Mouse (Mus musculus) heart, postnatal 0 days (tissue): ENCODE results near the gene Qprt. TPM values are rescaled to one million over a fixed set of nuclear protein-coding genes. Genes with fewer than 3 reads are reported as not detected.

Experiments
- ATAC-seq: fragments of 200-750 bp; cut with Nextera tagmentation; 2 replicates; pipeline ENCODE4 v1.8.0; 2017; ENCODE audit warnings: low read depth, moderate number of reproducible peaks, moderate library complexity; ENCODE audit not compliant: insufficient read depth
- DNase-seq: peaks from one replicate; pipeline ENCODE4 v3.0.0-alpha.2; 2016; ENCODE audit warnings: low spot score
- H3K27ac ChIP-seq: fragments of 300-500 bp; sonication (generic); 2 replicates; pipeline ENCODE4 v1.5.1; 2014; ENCODE audit warnings: low read depth, mild to moderate bottlenecking
- H3K27me3 ChIP-seq: fragments of 300-500 bp; sonication (generic); 2 replicates; pipeline ENCODE4 v1.6.1; 2014; ENCODE audit warnings: low read length, mixed read lengths; ENCODE audit not compliant: control insufficient read depth, insufficient read depth
- H3K36me3 ChIP-seq: fragments of 300-500 bp; sonication (generic); replicated peaks from 2 replicates; pipeline ENCODE4 v1.6.1; 2014; ENCODE audit warnings: low read length, mixed read lengths; ENCODE audit not compliant: control insufficient read depth, insufficient read depth
- H3K4me1 ChIP-seq: fragments of 300-500 bp; sonication (generic); 2 replicates; pipeline ENCODE4 v1.6.1; 2014; ENCODE audit warnings: antibody characterized with exemption; ENCODE audit not compliant: control insufficient read depth, insufficient read depth
- H3K4me2 ChIP-seq: fragments of 300-500 bp; sonication (generic); 2 replicates; pipeline ENCODE4 v1.6.1; 2014; ENCODE audit warnings: low read depth, mild to moderate bottlenecking, low read length, moderate library complexity
- H3K4me3 ChIP-seq: fragments of 300-500 bp; sonication (generic); 2 replicates; pipeline ENCODE4 v1.5.1; 2014; ENCODE audit warnings: low read depth, low read length
- H3K9ac ChIP-seq: fragments of 300-500 bp; sonication (generic); replicated peaks from 2 replicates; pipeline ENCODE4 v1.6.1; 2014; ENCODE audit warnings: low read depth, low read length, mixed read lengths
- H3K9me3 ChIP-seq: fragments of 300-500 bp; sonication (generic); replicated peaks from 2 replicates; pipeline ENCODE4 v1.6.1; 2016; ENCODE audit warnings: low read length; ENCODE audit not compliant: control insufficient read depth
- CTCF ChIP-seq: IDR thresholded peaks from 2 replicates; pipeline ENCODE4 v1.5.1; 2016; ENCODE audit warnings: antibody characterized with exemption, control low read depth, low read depth
- EP300 ChIP-seq: IDR thresholded peaks from 2 replicates; pipeline ENCODE4 v1.6.1; 2016; ENCODE audit warnings: antibody characterized with exemption, low read depth
- WGBS: fragments of 180-500 bp; shearing (Covaris S2); extraction: QIAGEN DNeasy Blood & Tissue Kit; methylation state at CpG from one replicate; pipeline ENCODE4 v1.1.7; 2014; 5-methylcytosine and 5-hydroxymethylcytosine counted together
- polyA plus RNA-seq: library from polyadenylated mRNA; unstranded; fragments of >200 nt; fragmentation: Nextera tagmentation; extraction: Ambion mirVana; gene quantifications from 2 replicates; pipeline ENCODE4 v1.2.1, GENCODE M21; 2015
- total RNA-seq: library from RNA; depleted of rRNA; stranded (reverse); fragments of >200 nt; gene quantifications from 2 replicates; pipeline ENCODE4 v1.2.3, GENCODE M21; 2014; ENCODE audit warnings: low replicate concordance

Gene Qprt
- total and polyA plus RNA-seq, 2 experiments from 2014 or later: 0.42 to 1.1 TPM

DNA sequence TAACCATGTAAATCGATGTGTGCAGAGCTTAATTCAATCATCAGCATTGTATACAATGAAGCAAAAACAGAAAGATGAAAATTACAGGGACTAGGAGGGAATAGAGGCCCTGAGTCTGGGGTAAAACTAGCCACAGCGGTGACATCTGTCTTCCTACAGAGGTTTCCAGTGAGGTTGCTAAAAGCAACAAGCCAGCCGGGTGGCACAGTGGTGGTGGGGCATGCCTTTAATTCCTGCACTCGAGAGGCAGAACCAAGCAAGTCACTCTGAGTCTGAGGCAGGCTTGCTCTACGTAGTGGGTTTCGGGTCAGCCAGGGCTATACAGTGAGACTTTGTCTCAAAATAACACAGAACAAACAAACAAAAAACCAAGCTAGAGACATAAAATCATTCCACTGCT lies 19.9 kb downstream of the Qprt start:
- H3K4me1 ChIP-seq: no peaks in the 10 kb centered on the region
- H3K27me3 ChIP-seq: no peaks in the 10 kb centered on the region
- no peak overlapping the region for H3K9ac ChIP-seq
- H3K27ac ChIP-seq: no peak overlapping the region
- WGBS: 65% methylated on average over 6 of the region's 6 CpGs
- no peak for TF ChIP-seq EP300
- no peak for TF ChIP-seq CTCF
- no peak overlapping the region for H3K4me2 ChIP-seq
- DNase-seq (no peak), ATAC-seq (no peak)
- H3K9me3 ChIP-seq: no peaks in the 10 kb centered on the region
- H3K4me3 ChIP-seq: no peak overlapping the region
- H3K36me3 ChIP-seq: no peaks in the 10 kb centered on the region

GRCm38 (mm10) chr7:127101451-127102016 lies 20.5 kb downstream of the Qprt start:
- Histone ChIP-seq H3K4me2 (no peak overlapping the region), H3K27ac (no peak overlapping the region)

GRCm38 (mm10) chr7:127099528-127099927 lies 22.5 kb downstream of the Qprt start:
- no peak for ATAC-seq
- WGBS: 69% methylated on average over 4 of the region's 4 CpGs
- H3K9me3 ChIP-seq: no peaks in the 10 kb centered on the region

More at GRCm38 (mm10) chr7:127101451-127102016, 20.5 kb downstream of the Qprt start:
- TF ChIP-seq EP300 (no peak), CTCF (no peak)
- Histone ChIP-seq H3K9ac (no peak overlapping the region), H3K27me3 (no peaks in the 10 kb centered on the region), H3K4me1 (no peaks in the 10 kb centered on the region), H3K9me3 (no peaks in the 10 kb centered on the region), H3K36me3 (no peaks in the 10 kb centered on the region), H3K4me3 (no peak overlapping the region)
- 2% methylated on average over 2 of the region's 2 CpGs for WGBS
- DNase-seq (no peak), ATAC-seq (no peak)

GRCm38 (mm10) chr7:127098950-127099349 lies 23.1 kb downstream of the Qprt start:
- DNase-seq (no peak), ATAC-seq (no peak)
- no peaks in the 10 kb centered on the region for H3K36me3 ChIP-seq
- no peak overlapping the region for H3K4me3 ChIP-seq
- H3K27me3 ChIP-seq: no peaks in the 10 kb centered on the region
- H3K4me1 ChIP-seq: no peaks in the 10 kb centered on the region
- TF ChIP-seq CTCF: no peak
- no peak for TF ChIP-seq EP300
- no peak overlapping the region for H3K27ac ChIP-seq
- H3K9me3 ChIP-seq: no peaks in the 10 kb centered on the region
- H3K9ac ChIP-seq: no peak overlapping the region
- no peak overlapping the region for H3K4me2 ChIP-seq
- 84% methylated on average over 4 of the region's 4 CpGs for WGBS

More at GRCm38 (mm10) chr7:127099528-127099927, 22.5 kb downstream of the Qprt start:
- DNase-seq: no peak
- no peak overlapping the region for H3K27ac ChIP-seq
- no peaks in the 10 kb centered on the region for H3K27me3 ChIP-seq
- no peak overlapping the region for H3K4me3 ChIP-seq
- no peak overlapping the region for H3K9ac ChIP-seq
- no peak for TF ChIP-seq CTCF
- TF ChIP-seq EP300: no peak
- H3K36me3 ChIP-seq: no peaks in the 10 kb centered on the region
- H3K4me1 ChIP-seq: no peaks in the 10 kb centered on the region
- no peak overlapping the region for H3K4me2 ChIP-seq

- 68% methylated on average over 5 of the region's 5 CpGs for WGBS
- Histone ChIP-seq H3K27ac (no peak overlapping the region), H3K27me3 (no peaks in the 10 kb centered on the region), H3K4me1 (no peaks in the 10 kb centered on the region), H3K4me2 (no peak overlapping the region), H3K9ac (no peak overlapping the region), H3K36me3 (no peaks in the 10 kb centered on the region), H3K4me3 (no peak overlapping the region), H3K9me3 (no peaks in the 10 kb centered on the region)
- TF ChIP-seq EP300 (no peak), CTCF (no peak)
- DNase-seq (no peak), ATAC-seq (no peak)
Measured at GRCm38 (mm10) chr7:127098521-127098920, 23.5 kb downstream of the Qprt start.

GRCm38 (mm10) chr7:127096456-127096855 lies 25.6 kb downstream of the Qprt start:
- 74% methylated on average over 7 of the region's 7 CpGs for WGBS
- DNase-seq (no peak), ATAC-seq (no peak)
- TF ChIP-seq EP300 (no peak), CTCF (no peak)
- H3K9ac ChIP-seq: no peak overlapping the region
- H3K4me2 ChIP-seq: no peak overlapping the region
- no peak overlapping the region for H3K4me3 ChIP-seq
- no peaks in the 10 kb centered on the region for H3K36me3 ChIP-seq
- H3K4me1 ChIP-seq: no peaks in the 10 kb centered on the region
- H3K27ac ChIP-seq: no peak overlapping the region
- no peaks in the 10 kb centered on the region for H3K9me3 ChIP-seq
- no peaks in the 10 kb centered on the region for H3K27me3 ChIP-seq
